Mouse (Mus musculus) cerebellum, postnatal 25 days (tissue): ENCODE results near the gene Smoc2.

Source experiments
- DNase-seq, 2 experiments: peaks; one replicate each; pipeline ENCODE4 v3.0.0; 2021; ENCODE audit warnings: mixed read lengths in 2 of 2

The Smoc2 gene

DNA sequence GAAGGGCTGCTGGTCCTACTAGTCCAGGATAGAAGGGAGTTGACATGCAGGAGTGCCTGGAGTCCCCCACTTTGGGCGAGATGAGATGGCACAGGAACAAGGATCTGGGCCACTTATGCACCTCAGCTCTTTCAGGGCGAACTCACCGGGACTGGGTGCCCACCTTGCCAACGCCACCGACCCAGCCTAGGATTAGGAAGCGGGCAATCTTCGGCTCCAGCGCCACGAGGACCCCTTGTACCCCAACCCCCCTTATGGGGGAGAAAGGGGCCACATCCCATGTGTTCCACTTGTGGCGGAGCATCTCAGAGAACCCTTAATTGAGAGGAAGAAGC lies 627 bp downstream of the Smoc2 start:
- no peak for DNase-seq

DNA sequence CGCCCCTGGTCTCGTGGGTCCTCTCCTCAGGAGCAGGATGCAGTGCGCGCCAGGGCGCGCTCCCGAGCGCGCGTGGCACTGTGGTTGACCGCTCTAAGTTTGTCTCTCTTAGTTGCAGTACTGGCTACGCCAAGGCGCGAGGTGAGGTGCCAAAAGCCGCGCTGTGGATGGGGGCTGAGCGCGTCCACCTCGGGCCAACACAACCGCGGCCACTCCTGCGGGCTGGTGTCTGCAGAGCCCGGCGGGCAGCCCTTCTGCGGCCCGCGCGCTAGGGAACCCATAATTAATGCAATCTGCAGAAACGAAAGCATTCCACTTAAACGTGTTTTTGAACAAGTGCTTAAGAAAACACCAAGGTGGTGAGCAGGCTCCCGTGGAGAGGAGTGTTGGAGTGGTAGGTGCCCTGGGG lies 1.1 kb downstream of the Smoc2 start:
- no peak for DNase-seq

- peak; percentile 87 to 94 for DNase-seq
Measured at GRCm38 (mm10) chr17:14288015-14288616, 8.8 kb downstream of the Smoc2 start.

- no peak for DNase-seq
Measured at GRCm38 (mm10) chr17:14293617-14294016, 14.3 kb downstream of the Smoc2 start.

DNA sequence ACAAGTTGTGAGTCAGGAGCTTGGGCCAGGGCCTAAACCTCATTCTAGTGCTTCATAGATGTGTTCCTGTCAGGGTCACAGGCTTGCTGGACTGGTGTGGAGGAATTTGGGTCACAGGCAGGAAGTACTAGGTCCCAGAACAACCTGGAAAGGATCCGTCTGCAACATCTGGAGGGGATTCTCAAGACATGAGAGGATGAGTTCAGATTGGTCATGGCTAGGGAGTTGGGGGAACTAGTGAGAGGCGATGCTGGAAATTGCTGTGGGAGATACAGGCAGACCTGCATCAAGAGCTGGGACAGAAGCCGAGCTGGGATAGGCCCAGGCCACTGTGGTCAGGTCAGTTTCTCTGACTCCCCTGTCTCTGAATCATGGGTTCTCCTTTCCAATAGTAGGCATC lies 15.8 kb downstream of the Smoc2 start:
- no peak for DNase-seq

DNA sequence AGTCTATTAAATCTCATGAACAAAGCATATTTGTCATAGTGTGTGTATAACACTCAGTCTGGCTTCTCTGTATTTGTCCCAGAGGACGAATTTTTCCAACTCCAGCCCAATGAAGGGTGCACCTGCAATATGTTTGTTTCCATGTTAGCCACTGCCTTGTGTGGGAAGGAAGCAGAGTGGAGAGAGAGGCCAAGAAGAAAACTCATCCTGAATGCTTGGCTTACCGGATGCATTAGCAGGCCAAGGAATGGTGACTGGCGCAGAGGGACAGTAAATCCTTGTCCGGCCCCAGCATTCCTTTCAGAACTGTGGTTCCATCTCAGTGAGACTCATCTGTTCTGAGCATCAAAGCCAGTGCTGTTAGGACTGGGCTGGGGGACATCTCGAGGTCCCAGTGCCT lies 21.1 kb downstream of the Smoc2 start:
- no peak for DNase-seq

DNA sequence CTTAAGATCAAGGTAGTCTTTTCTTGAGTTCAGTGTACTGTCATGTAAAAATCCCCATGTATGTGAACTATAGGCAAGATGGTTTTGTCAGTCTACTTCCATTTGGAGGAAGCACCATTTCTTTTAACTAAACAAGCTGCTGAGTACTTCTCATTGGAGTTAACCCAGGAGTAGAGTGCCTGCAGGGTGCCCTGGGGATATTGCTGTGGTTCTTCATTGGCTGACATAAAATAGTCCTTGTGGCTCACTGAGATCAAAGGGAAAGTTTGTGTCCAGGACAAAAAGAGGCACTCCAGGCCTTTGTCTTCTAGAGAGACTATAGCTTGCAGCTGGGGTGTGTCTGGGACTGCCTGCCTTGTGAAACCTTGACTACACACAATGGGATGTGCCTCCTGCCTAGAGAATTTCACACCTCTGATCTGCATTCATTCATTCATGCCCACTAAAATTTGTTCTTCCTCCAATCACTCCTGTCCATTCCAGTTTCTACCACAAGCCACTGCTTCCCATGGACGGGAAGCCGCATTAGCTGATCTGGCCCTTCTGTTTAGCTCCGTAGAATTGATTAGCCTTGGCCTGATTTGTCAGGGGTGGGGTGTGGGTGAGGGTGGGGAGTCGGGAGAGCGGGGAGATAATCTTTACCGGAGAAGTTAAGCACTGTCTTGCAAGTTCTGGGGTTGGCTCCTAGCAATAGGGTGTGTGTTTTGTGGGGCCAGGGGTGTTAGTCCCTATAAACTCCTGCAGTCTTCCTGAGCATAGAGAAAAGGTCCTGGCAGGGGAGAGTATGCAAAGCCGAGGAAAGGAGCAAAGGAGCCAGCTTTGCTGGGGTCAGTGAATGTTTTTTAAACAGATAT lies 22.4 kb downstream of the Smoc2 start:
- no peak for DNase-seq

DNA sequence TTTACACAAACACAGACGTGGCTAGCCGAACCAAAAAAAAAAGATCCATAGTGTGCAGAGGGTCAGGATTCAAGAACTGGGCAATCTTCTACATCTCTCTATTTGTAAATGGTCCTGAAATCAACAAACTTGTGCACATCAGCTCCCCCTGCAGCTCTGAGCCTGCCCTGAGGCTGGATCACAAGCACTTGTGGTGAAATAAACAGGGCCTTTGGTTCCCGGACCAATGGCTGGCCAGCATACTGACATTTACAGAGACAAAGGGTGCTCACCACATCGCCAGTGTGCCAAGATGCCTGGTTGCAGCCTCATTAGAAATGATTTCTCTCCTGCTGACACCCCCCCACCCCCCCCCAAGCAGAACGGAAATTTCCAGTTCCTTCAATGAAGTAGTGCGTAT lies 23.1 kb downstream of the Smoc2 start:
- DNase-seq, result peak in 1 of 2 experiments; percentile 15

- DNase-seq, result no peak
Measured at GRCm38 (mm10) chr17:14303722-14304121, 24.4 kb downstream of the Smoc2 start.

DNA sequence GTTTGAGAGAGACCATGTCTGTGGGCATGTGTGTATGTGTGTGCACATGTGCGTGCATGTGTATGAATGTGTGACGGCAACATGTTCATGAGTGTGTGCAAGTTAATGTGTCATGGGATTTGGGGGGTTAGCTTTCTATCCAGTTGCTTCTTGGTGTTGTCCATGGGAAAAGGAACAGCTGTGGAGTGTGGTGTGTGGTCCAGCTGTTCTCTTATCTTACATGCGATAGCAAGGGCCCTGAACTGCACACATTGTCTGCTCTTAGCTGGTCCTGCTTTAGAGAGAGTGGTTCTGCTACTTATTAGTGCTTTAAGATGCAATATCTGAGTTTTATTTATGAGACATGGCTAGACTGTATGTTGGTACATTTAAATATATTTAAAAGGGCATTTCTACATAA lies 30.6 kb downstream of the Smoc2 start:
- no peak for DNase-seq

DNA sequence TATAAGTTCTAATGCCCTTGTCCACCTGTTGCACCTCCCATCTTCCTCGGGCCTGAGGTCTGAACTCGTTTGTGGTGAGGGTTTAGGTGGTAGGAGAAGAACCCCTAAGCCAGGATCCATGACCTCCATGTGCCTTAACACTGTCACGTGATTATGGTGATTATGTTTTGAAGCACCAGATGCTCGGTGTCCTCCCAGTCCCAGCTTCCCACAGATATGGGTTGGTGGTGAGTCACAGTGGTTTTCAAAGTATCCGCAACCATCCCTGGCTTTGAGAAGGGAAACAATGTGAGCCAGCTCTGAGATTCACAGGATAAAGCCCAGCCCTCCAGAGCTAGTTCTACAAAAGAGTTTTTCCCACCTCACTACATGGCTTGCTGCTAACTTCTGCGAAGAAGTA lies 33.1 kb downstream of the Smoc2 start:
- no peak for DNase-seq

- DNase-seq, result no peak
Measured at GRCm38 (mm10) chr17:14314308-14314707, 35.0 kb downstream of the Smoc2 start.

GRCm38 (mm10) chr17:14316536-14316935 lies 37.2 kb downstream of the Smoc2 start:
- no peak for DNase-seq

DNA sequence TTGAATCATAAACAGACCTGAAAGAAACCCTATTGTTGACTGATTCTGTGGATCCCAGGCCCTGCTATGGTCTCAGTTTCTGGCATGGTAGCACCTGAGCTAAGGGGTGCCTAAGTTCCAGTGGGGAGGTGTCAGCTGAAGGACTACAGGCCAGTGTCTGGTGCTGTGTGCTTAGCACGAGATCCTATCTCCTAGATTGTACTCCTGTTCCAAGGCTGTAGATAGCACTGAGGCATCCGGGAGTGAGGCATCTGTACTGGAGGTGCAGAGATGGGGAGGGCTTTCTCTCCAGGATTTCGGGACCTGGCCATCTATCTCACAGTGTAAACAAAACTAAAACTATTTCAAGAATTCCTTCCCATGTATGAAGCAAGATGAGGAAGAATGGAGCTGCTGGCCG lies 38.1 kb downstream of the Smoc2 start:
- DNase-seq, result no peak

GRCm38 (mm10) chr17:14326156-14326555 lies 46.9 kb downstream of the Smoc2 start:
- DNase-seq, result no peak

DNA sequence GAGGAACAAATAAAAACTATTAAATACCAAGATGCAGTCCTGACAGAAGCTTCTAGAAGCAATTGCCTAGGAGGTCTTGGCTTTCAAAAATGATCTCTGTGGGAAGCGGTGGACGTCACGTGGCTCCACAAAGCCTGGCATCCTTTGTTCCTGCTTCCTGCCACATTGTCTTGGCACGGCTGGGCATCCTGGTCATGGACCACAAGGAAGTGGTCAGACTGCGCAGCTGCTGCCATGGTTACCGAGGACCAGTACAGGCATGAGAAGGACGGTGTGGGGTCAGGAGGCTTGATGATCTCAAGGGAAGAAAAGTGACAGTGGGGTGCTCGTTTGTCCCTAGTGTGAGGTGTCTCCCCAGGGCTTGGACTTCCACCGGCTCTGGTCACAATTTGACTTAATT lies 48.7 kb downstream of the Smoc2 start:
- peak; percentile 57 to 67 for DNase-seq

DNA sequence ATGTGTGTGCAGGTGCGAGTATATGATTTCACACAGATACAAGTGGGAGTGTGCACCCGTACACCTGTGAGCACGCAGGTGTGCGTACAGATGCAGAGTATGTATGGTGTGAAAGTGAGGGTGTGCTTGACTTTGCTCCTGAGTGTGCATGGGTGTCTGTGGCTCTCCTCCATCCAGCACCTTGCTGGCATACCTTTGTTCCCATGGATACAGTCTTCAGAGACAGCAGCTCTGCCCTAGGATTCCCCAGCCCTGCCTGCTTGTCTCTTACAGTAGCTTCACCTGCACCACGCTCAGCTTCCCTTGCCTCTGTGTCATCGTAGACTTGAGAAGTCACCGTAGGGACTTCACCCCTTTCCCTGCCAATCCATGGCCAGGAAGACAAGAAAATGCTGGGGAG lies 51.2 kb downstream of the Smoc2 start:
- no peak for DNase-seq

- no peak for DNase-seq
Measured at GRCm38 (mm10) chr17:14339932-14340557, 60.7 kb downstream of the Smoc2 start.

- DNase-seq, result peak; percentile 52 to 63
Measured at GRCm38 (mm10) chr17:14340736-14341135, 61.4 kb downstream of the Smoc2 start.

- no peak for DNase-seq
Measured at GRCm38 (mm10) chr17:14342511-14342910, 63.2 kb downstream of the Smoc2 start.

DNA sequence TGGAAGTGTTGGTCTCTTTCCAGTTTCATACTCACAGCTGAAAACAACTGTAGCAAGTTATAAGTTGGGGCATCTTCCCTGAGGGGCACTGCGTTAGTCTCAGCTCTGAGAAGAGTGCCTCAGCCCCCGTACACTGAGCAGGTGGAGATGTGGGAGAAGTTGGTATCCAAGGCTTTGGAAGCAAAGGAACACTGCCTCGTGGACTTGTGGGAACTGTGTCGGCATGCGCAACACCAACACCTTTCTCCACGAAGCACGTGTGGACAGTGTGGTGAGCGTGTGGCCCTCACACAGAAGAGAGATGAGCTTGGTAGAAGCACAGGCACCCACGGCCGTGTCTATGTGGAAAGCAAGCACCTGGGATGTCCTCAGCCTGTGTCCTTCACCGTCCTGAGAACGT lies 64.1 kb downstream of the Smoc2 start:
- no peak for DNase-seq

GRCm38 (mm10) chr17:14345556-14345955 lies 66.2 kb downstream of the Smoc2 start:
- DNase-seq, result no peak

GRCm38 (mm10) chr17:14346891-14347290 lies 67.6 kb downstream of the Smoc2 start:
- DNase-seq, result no peak
